Mouse (Mus musculus) ovary, postnatal 14 days (tissue): ENCODE data around the gene Flvcr1.

Experiments
- DNase-seq: peaks from one replicate; pipeline ENCODE4 v3.0.0; 2022; ENCODE audit warnings: low spot score

Flvcr1 gene

GRCm38 (mm10) chr1:190979100-190979563 is 46.8 kb downstream of the Flvcr1 start, which contains the start of gene Vash2:
TSS of gene Vash2 (minus strand) at chr1:190979296.
- DNase-seq, result peak; percentile 58

- DNase-seq, result no peak
Observed at GRCm38 (mm10) chr1:190978511-190979073, 47.4 kb downstream of the Flvcr1 start.

- DNase-seq, result no peak
Observed at GRCm38 (mm10) chr1:190978001-190978400, 48.0 kb downstream of the Flvcr1 start.

DNA sequence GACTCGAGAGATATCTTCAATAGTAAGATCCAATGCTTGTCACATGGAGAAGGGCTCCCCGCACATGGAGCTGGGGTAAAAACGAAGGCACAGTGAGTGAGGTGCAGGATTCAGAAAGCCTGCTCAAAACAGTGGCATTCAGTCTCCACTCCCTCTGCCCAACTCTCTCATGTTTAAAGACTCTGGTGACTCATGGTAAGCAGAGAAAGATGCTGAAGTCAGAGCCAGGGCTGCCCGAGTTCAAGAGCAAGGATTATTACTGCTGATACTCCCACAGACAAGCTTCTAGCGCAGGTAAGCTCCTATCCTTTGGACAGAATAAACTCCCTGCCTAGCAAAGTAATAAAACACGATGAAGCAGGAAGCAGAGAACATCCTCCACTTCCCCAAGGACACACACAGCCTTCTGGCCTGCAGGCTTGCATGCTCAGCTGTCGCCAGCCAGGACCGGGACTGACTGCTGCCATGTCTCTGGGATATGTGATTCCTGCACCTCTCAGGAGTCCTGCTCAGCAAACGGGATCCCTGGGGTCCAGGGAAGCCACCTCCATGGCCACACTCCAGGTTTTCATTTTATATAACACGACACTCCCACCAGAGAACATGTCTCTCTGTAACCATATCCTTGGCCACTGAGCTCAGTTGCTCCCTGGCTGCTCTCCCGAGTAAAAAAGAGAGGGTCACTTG is 48.9 kb downstream of the Flvcr1 start:
- DNase-seq, result no peak

DNA sequence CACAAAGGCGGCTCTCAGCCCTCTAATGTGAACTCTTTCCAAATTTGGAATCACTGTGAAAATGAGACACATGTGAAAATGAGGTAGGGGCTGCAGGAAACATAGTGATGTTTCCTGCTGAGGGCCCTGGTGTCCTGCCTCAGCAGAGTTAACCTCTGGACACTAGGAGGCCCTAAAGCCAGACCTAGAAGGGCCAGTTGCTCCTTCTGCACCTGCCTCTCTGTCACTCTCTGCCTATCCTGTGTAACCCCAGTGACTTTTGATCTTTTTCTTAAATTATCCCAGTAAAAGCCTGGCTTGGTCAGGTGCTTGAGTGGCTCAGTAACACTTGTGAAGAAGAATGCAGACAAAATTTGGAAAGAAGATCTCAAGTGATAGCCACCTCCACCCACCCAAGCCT is 51.1 kb downstream of the Flvcr1 start:
- no peak for DNase-seq

GRCm38 (mm10) chr1:190974191-190974590 is 51.8 kb downstream of the Flvcr1 start:
- no peak for DNase-seq

- DNase-seq, result no peak
Observed at GRCm38 (mm10) chr1:190972612-190973192, 53.3 kb downstream of the Flvcr1 start.

DNA sequence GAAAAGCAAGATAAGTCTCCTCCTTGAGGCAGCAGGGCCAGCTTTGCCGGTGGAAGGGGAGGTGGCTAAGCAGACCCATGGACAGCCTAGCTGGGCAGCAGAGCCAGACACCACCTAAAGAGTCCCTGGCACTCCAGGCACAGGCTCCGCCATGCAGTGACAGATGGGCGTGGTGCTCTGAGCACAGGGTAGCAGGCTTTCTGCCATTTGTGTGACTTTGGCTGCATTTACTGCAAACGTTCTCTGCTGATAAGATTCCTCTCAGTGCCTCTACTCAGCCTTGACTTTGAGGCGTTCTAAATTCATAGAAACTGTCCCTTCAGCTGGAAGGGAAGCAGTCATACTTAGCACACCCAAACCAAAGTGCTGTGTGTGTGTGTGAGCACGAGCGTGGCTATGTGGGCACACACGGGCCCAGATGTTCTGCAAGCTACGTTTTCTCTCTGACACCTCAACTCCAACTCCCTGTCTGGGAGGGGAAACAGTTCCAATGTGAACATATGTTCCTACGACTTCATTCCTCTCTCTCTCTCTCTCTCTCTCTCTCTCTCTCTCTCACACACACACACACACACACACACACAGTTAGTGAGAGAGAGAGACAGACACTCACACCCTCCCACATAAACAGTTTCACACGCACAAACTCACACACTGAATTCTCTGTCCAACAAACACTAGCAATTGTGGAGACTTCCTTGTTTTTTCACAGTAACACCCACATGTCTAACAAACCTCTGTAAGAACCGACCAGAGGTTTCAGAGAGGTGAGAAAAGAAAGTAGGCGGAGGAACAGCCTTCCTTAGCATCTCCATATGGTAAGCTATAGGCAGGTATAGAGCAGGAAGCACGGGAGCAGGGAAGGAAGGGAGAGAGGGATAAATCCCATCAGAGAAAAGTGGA is 54.0 kb downstream of the Flvcr1 start:
- DNase-seq, result no peak

- DNase-seq, result no peak
Observed at GRCm38 (mm10) chr1:190968010-190968409, 57.9 kb downstream of the Flvcr1 start.

DNA sequence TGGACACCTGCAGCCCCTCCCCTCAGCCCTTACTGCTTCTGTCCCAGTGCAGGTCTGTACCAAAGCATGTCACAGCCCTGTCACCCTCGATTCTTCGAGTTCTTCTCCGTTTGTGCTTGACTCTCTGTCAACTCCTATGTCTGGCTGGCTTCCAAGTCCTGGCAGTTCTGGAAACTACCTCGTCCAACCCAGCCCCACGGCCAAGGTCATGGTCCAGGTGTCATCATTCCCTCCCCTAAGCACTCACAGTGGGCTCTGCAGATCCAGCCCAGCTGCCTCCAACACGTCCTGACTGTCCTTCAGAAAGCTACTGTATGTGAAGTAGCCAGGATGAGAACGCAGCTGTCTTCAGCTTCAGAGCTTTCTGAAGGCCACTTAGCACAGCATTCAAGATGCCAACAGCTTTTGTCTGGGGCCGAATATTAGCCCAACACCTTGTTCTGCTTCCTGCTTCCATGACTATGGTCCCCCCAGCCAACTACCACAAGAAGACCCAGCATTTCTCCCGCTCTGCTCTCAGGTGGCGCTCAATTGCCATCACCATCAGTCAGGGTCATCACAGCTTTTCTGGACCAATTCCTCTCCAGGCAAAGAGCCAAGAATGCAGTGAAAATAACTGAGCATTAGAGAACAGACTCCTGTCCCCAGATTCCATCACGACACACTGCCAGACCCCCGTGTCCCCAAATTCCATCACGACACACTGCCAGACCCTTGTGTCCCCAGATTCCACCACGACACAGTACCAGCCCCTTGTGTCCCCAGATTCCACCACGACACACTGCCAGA is 60.8 kb downstream of the Flvcr1 start:
- no peak for DNase-seq

GRCm38 (mm10) chr1:190962760-190963159 is 63.2 kb downstream of the Flvcr1 start:
- no peak for DNase-seq

DNA sequence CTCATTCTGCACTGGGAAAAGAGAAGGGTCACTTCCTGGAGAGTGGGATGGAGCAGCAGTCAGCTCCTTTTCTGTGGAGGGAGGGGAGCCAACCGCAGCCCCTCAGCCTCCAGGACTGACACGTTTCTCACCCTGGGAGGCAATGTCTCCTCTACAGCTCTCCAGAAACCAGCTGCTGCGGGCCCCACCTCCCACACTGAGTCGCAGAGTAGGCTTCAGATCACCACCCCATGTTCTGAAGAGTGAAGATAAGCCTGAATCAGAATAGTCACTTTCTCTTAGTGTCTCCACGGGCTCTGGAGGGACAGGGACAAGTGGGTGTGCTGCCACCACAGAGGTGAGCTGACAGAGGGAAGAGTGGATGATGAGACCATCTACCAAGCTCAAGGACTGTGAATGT is 67.1 kb downstream of the Flvcr1 start:
- DNase-seq, result no peak
